Mouse (Mus musculus) urinary bladder, postnatal 36 days (tissue): ENCODE results near the gene Pax3.

ENCODE experiments used
- DNase-seq, 2 experiments: peaks; one replicate each; pipeline ENCODE4 v3.0.0; 2022; ENCODE audit warnings: low spot score in 2 of 2, mixed read lengths in 1 of 2

Pax3 gene

GRCm38 (mm10) chr1:78081761-78082160 lies 115.2 kb downstream of the Pax3 start:
- no peak for DNase-seq

DNA sequence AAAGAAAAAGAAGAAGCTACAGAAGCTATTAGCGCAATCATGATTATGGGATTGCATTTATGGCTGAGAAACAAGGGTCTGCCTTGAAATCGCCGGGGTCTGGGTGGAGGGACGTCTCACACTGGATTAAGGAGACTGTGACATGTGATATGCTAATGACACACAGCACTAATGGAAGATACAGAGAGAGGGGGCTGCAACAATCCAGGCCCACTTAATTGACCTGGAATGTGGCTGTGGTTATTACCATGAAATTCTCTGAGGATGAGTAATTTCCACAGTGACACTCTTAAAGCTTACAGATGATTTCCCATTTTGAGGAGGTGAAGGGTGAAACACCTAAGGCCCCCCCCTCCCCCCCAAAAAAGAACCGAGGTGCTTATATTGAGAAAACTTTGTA lies 136.1 kb downstream of the Pax3 start:
- no peak for DNase-seq

GRCm38 (mm10) chr1:78057939-78058338 lies 139.0 kb downstream of the Pax3 start:
- no peak for DNase-seq

DNA sequence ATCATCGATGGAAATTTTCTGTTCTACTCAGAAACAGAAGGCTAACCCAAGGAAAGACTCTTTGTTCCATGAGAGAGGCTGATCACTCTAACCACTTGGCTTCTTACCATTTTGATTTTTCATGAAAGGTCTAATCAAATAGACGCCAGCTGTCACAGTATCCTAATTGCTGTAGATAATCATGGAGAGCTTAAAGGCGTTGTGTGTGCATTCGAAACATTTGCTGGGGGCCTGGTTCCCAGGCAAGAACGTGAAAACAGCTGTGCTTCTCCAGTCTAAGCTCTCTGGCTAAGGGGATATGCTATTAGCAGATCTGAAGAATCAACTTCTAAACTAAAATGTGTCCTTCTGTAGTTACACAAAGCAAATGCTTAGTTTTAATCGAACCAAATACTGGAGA lies 143.3 kb downstream of the Pax3 start:
- DNase-seq: no peak
